Mouse (Mus musculus): ENCODE data around the gene Dnttip2.

GRCm38 (mm10) chr3:122288613-122289195 lies 14.5 kb downstream of the Dnttip2 start:
- TF ChIP-seq CTCF (IDR thresholded peaks at IDR 0.05; ENCODE audit: low read depth): no peak
- TF ChIP-seq EP300 (optimal IDR thresholded peaks at IDR 0.05): no peak

All from stomach, postnatal 0 days (tissue).